Mouse (Mus musculus): ENCODE data around the gene Mfap4. TPM values are rescaled to one million over a fixed set of nuclear protein-coding genes. Genes with fewer than 3 reads are reported as not detected.

Mfap4 gene
- polyA plus RNA-seq, 1 experiment = 196 TPM

- no peak for DNase-seq (ENCODE audit: low spot score)
Measured at GRCm38 (mm10) chr11:61514953-61515352, 29.7 kb downstream of the Mfap4 start.

GRCm38 (mm10) chr11:61517971-61518370, 32.7 kb downstream of the Mfap4 start:
- DNase-seq (ENCODE audit: low spot score) = no peak

GRCm38 (mm10) chr11:61518871-61519270, 33.6 kb downstream of the Mfap4 start:
- DNase-seq (ENCODE audit: low spot score) = no peak

- DNase-seq (ENCODE audit: low spot score) = no peak
Measured at GRCm38 (mm10) chr11:61519484-61520107, 34.4 kb downstream of the Mfap4 start.

- no peak for DNase-seq (ENCODE audit: low spot score)
Measured at GRCm38 (mm10) chr11:61526872-61527271, 41.6 kb downstream of the Mfap4 start.

- DNase-seq (ENCODE audit: low spot score) = no peak
Measured at GRCm38 (mm10) chr11:61529268-61529713, 44.1 kb downstream of the Mfap4 start.

- DNase-seq (ENCODE audit: low spot score) = no peak
Measured at GRCm38 (mm10) chr11:61532820-61533219, 47.6 kb downstream of the Mfap4 start.

GRCm38 (mm10) chr11:61533571-61533970, 48.3 kb downstream of the Mfap4 start:
- no peak for DNase-seq (ENCODE audit: low spot score)

- DNase-seq (ENCODE audit: low spot score) = no peak
Measured at GRCm38 (mm10) chr11:61535530-61535929, 50.3 kb downstream of the Mfap4 start.

GRCm38 (mm10) chr11:61536952-61537351, 51.7 kb downstream of the Mfap4 start:
- no peak for DNase-seq (ENCODE audit: low spot score)

GRCm38 (mm10) chr11:61537362-61537761, 52.1 kb downstream of the Mfap4 start:
- DNase-seq (ENCODE audit: low spot score) = no peak

Other genes with a start within 250 kb of the Mfap4 start
- 71.3 and 77.7 TPM in 2 replicates for gene Aldh3a2, start 218.0 kb upstream of the Mfap4 start, polyA plus RNA-seq (2012; rRNA removed)
- gene Slc47a2, start 142.6 kb upstream of the Mfap4 start, polyA plus RNA-seq (2012; rRNA removed) = 0.25 and 0.41 TPM in 2 replicates
- gene Slc47a1, start 107.1 kb upstream of the Mfap4 start, polyA plus RNA-seq (2012; rRNA removed) = 24.4 and 29.1 TPM in 2 replicates
- 0.87 and 1.3 TPM in 2 replicates for gene Rnf112, start 31.3 kb upstream of the Mfap4 start, polyA plus RNA-seq (2012; rRNA removed)
- gene Mapk7, start 9.0 kb downstream of the Mfap4 start, polyA plus RNA-seq (2012; rRNA removed) = 23.7 and 26.3 TPM in 2 replicates
- 25.2 and 29.8 TPM in 2 replicates for gene B9d1, start 19.7 kb downstream of the Mfap4 start, polyA plus RNA-seq (2012; rRNA removed)
- gene Epn2, start 94.3 kb downstream of the Mfap4 start, polyA plus RNA-seq (2012; rRNA removed) = 46.0 and 48.3 TPM in 2 replicates
- gene Grap, start 167.8 kb downstream of the Mfap4 start, polyA plus RNA-seq (2012; rRNA removed) = 5.5 and 6.2 TPM in 2 replicates
- 6.2 and 6.5 TPM in 2 replicates for gene Fam83g, start 198.7 kb downstream of the Mfap4 start, polyA plus RNA-seq (2012; rRNA removed)
- 0.03 and 0.04 TPM in 2 replicates for gene Slc5a10, start 235.4 kb downstream of the Mfap4 start, polyA plus RNA-seq (2012; rRNA removed)

Measured in urinary bladder, adult 2 months (tissue).